Mouse (Mus musculus) kidney, embryonic 14.5 days (tissue): ENCODE data around the gene Timm23. TPM values are rescaled to one million over a fixed set of nuclear protein-coding genes. Genes with fewer than 3 reads are reported as not detected.
"Not testable (repeated sequence)": the region's sequence is repeated elsewhere in the genome, so short reads cannot be mapped to it uniquely, and the experiment has no call there.

Experiments
- ATAC-seq: fragments of 200-750 bp; cut with Nextera tagmentation; 2 replicates; pipeline ENCODE4 v1.8.0; 2017; ENCODE audit warnings: moderate number of reproducible peaks, mild to moderate bottlenecking, moderate TSS enrichment, moderate library complexity; ENCODE audit not compliant: low FRiP score, low TSS enrichment
- H3K27ac ChIP-seq: fragments of 300-500 bp; sonication (generic); 2 replicates; pipeline ENCODE4 v1.5.1; 2014; ENCODE audit warnings: low read depth, mild to moderate bottlenecking, low read length, moderate library complexity, mixed read lengths
- H3K27me3 ChIP-seq: fragments of 300-500 bp; sonication (generic); 2 replicates; pipeline ENCODE4 v1.6.1; 2014; ENCODE audit warnings: mild to moderate bottlenecking, low read length; ENCODE audit not compliant: control insufficient read depth, insufficient read depth
- H3K36me3 ChIP-seq: fragments of 300-500 bp; sonication (generic); 2 replicates; pipeline ENCODE4 v1.6.1; 2014; ENCODE audit warnings: low read length, mixed read lengths; ENCODE audit not compliant: control insufficient read depth, insufficient read depth
- H3K4me1 ChIP-seq: fragments of 300-500 bp; sonication (generic); 2 replicates; pipeline ENCODE4 v1.6.1; 2014; ENCODE audit warnings: low read length, mixed read lengths; ENCODE audit not compliant: control insufficient read depth, insufficient read depth
- H3K4me2 ChIP-seq: fragments of 300-500 bp; sonication (generic); replicated peaks from 2 replicates; pipeline ENCODE4 v1.6.1; 2014; ENCODE audit warnings: low read depth, mild to moderate bottlenecking, low read length
- H3K4me3 ChIP-seq: fragments of 300-500 bp; sonication (generic); 2 replicates; pipeline ENCODE4 v1.5.1; 2014; ENCODE audit warnings: mild to moderate bottlenecking, low read length
- H3K9ac ChIP-seq: fragments of 300-500 bp; sonication (generic); 2 replicates; pipeline ENCODE4 v1.6.1; 2014; ENCODE audit warnings: low read depth, mild to moderate bottlenecking, low read length, moderate library complexity
- H3K9me3 ChIP-seq: fragments of 300-500 bp; sonication (generic); 2 replicates; pipeline ENCODE4 v1.6.1; 2016; ENCODE audit warnings: low read length; ENCODE audit not compliant: control insufficient read depth
- WGBS: fragments of 180-500 bp; shearing (Covaris S2); extraction: QIAGEN DNeasy Blood & Tissue Kit; methylation state at CpG from one replicate; pipeline ENCODE4 v1.1.7; 2014; 5-methylcytosine and 5-hydroxymethylcytosine counted together
- polyA plus RNA-seq: library from polyadenylated mRNA; unstranded; fragments of >200 nt; fragmentation: Nextera tagmentation; extraction: Ambion mirVana; gene quantifications from 2 replicates; pipeline ENCODE4 v1.2.1, GENCODE M21; 2014

Timm23 gene
- 324 and 335 TPM in 2 replicates for polyA plus RNA-seq

DNA sequence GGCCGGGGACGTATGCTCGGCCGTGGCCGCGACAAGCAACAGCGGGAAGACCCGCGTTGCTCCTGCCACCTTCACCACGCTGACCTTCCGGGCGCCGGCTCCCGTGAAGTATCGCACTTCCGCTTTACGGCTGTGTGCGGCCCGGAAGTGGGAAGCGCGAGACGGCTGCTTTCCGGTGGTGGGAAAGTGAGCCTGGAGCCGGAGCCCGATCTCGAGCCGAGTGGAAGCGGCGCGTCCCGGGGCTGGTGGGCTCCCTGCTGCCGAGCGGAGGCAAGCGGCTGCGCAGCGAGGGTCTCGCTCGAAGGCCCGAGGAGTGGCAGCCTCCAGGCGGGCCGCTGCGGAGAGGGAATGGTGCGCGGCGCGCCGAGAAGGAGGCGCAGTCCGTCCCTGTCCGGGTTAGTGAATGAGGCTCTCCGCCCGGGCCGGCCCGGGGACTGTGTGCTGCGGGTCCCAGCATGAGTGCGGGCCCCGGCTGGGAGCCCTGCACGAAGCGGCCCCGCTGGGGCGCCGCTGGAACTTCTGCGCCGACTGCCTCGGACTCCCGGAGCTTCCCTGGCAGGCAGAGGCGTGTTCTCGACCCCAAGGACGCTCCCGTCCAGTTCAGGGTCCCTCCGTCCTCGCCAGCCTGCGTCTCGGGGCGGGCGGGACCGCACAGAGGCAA is at the start of gene Timm23, which contains the start of gene Parg:
TSS of gene Timm23 (minus strand) at position 108 of the 661 bp plus-strand sequence.
TSS of gene Parg (plus strand) at position 159 of the 661 bp plus-strand sequence.
- peak within 1 kb of the TSS; percentile 82 for H3K4me2 ChIP-seq
- peak within 1 kb of the TSS; percentile 91 for H3K9ac ChIP-seq
- H3K27ac ChIP-seq, result peak within 1 kb of the TSS; percentile 63; the same call in 1 of the 2 replicates
- H3K36me3 ChIP-seq, result peaks cover 22% of the 10 kb centered on the region
- H3K9me3 ChIP-seq, result no peaks in the 10 kb centered on the region
- peak; percentile 96 for ATAC-seq
- H3K4me1 ChIP-seq, result peaks cover 15% of the 10 kb centered on the region; the same call in 1 of the 2 replicates
- no peaks in the 10 kb centered on the region for H3K27me3 ChIP-seq
- H3K4me3 ChIP-seq, result peak within 1 kb of the TSS; percentile 88
- WGBS, result under 1% methylated on average over 59 of the region's 77 CpGs

DNA sequence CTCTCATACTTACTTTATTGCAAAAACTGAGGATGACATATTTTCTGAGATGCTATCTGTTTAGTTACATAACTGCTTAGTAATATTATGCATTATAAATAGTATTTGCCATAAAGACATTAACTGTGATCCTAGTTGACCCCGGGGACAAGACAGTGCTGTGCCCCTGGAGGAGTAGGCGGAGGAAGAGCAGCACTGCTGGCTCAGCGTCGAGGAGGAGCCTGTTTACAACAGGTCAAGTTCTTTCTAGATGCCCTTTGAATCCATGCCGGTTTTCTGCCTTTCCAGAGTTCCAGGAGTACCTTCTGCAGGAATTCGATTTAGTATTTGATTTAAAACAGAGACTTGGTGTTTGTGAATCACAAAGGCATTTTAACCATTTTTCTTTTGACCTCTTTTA is 47.9 kb upstream of the Timm23 start:
- H3K27ac ChIP-seq, result no peak overlapping the region
- no peak for ATAC-seq

GRCm38 (mm10) chr14:32246019-32246418 is 44.3 kb upstream of the Timm23 start:
- peak; percentile 35; the same call in 1 of the 2 replicates for ATAC-seq
- no peak overlapping the region for H3K4me2 ChIP-seq
- peaks cover 17% of the 10 kb centered on the region for H3K36me3 ChIP-seq
- no peak overlapping the region for H3K9ac ChIP-seq
- H3K27me3 ChIP-seq, result no peaks in the 10 kb centered on the region
- H3K4me3 ChIP-seq, result no peak overlapping the region
- no peaks in the 10 kb centered on the region for H3K9me3 ChIP-seq
- no peak overlapping the region for H3K27ac ChIP-seq
- 29% methylated on average over 2 of the region's 2 CpGs for WGBS
- no peaks in the 10 kb centered on the region for H3K4me1 ChIP-seq

More for the DNA sequence above, 47.9 kb upstream of the Timm23 start:
- H3K9ac ChIP-seq, result no peak overlapping the region
- no peaks in the 10 kb centered on the region for H3K27me3 ChIP-seq
- H3K4me2 ChIP-seq, result no peak overlapping the region
- H3K36me3 ChIP-seq, result peaks cover 9% of the 10 kb centered on the region; the same call in 1 of the 2 replicates
- WGBS, result 81% methylated on average over 6 of the region's 6 CpGs
- no peak overlapping the region for H3K4me3 ChIP-seq
- H3K4me1 ChIP-seq, result no peaks in the 10 kb centered on the region
- no peaks in the 10 kb centered on the region for H3K9me3 ChIP-seq

GRCm38 (mm10) chr14:32242401-32242800 is 40.7 kb upstream of the Timm23 start:
- peaks cover 32% of the 10 kb centered on the region for H3K36me3 ChIP-seq
- H3K4me1 ChIP-seq, result no peaks in the 10 kb centered on the region
- no peak overlapping the region for H3K27ac ChIP-seq
- no peak overlapping the region for H3K4me2 ChIP-seq
- no peak for ATAC-seq
- no peaks in the 10 kb centered on the region for H3K27me3 ChIP-seq
- 74% methylated on average over 4 of the region's 4 CpGs for WGBS
- H3K4me3 ChIP-seq, result no peak overlapping the region
- H3K9ac ChIP-seq, result no peak overlapping the region
- no peaks in the 10 kb centered on the region for H3K9me3 ChIP-seq

DNA sequence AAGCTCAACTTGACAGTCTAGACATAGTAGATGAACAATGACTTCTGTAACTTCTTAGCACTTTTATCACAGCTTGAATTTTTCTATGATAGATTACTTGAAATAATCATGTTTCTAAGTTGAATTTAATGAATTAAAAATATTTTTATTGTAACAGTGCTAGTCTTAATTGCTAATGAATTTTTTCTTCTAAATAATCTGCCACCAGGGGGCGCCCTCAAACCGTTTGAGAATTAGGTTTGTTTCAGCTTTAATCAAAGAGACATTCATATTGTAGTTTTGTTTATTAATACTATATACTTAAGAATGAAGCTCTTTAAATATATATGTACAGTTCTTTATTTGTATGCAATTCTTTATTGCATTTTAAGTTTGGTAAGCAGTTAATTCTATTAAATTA is 27.3 kb upstream of the Timm23 start:
- H3K27me3 ChIP-seq, result no peaks in the 10 kb centered on the region
- no peak overlapping the region for H3K9ac ChIP-seq
- ATAC-seq, result no peak
- no peak overlapping the region for H3K4me2 ChIP-seq
- no peaks in the 10 kb centered on the region for H3K9me3 ChIP-seq
- H3K27ac ChIP-seq, result no peak overlapping the region
- no peaks in the 10 kb centered on the region; the same call in 1 of the 2 replicates for H3K36me3 ChIP-seq
- 0% methylated on average over 2 of the region's 2 CpGs for WGBS
- no peak overlapping the region for H3K4me3 ChIP-seq
- H3K4me1 ChIP-seq, result no peaks in the 10 kb centered on the region

DNA sequence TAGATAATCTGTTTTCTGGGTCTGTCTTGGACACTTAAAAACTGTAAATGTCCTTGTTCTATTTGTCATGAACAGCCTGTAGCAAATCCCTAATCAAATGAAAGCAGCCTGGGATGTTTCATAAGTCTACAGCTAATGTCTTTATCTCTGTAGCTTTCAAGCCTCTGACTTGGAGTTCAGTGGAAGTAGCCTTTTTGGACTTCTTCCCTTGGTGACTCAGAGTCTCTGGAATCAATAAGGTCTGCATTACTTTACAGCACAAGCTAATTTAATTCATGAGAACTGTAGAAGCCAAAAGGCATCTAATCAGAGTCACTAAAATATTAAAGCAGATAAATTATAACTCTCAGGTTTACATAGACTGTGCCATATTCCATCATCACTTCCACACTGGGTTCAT is 24.9 kb upstream of the Timm23 start:
- no peak overlapping the region for H3K9ac ChIP-seq
- peaks cover 3% of the 10 kb centered on the region; the same call in 1 of the 2 replicates for H3K36me3 ChIP-seq
- H3K9me3 ChIP-seq, result no peaks in the 10 kb centered on the region
- no peak overlapping the region for H3K4me2 ChIP-seq
- no peak overlapping the region for H3K27ac ChIP-seq
- no peak overlapping the region for H3K4me3 ChIP-seq
- H3K27me3 ChIP-seq, result no peaks in the 10 kb centered on the region
- ATAC-seq, result no peak
- H3K4me1 ChIP-seq, result no peaks in the 10 kb centered on the region

DNA sequence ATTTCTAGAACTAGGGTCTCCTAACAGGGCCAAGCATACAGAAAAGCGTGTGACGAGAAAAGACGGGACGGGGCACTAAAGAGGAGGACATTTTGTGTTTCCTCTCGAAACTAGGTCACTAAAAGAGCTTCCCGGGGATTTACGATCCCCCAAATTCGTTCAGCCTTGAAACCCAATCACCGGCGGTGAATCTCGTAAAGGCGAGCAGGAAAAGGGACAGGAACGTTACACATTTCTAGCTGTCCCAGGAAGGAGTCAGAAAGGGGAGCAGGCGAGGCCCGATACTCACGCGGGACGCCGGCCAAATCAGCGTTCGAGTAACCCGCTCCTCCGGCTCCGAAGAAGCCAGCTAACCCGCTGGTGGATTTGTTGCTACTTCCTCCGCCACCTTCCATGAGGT is 344 bp downstream of the Timm23 start:
- peak; percentile 22; the same call in 1 of the 2 replicates for ATAC-seq
- peaks cover 26% of the 10 kb centered on the region for H3K36me3 ChIP-seq
- peaks cover 15% of the 10 kb centered on the region; the same call in 1 of the 2 replicates for H3K4me1 ChIP-seq
- H3K9ac ChIP-seq, result peak overlapping the region; percentile 91
- H3K4me3 ChIP-seq, result peak overlapping the region; percentile 88
- peak overlapping the region; percentile 62; the same call in 1 of the 2 replicates for H3K27ac ChIP-seq
- H3K9me3 ChIP-seq, result no peaks in the 10 kb centered on the region
- no peaks in the 10 kb centered on the region for H3K27me3 ChIP-seq
- 1% methylated on average over 26 of the region's 26 CpGs for WGBS
- peak overlapping the region; percentile 69 for H3K4me2 ChIP-seq

GRCm38 (mm10) chr14:32193557-32193956 is 8.1 kb downstream of the Timm23 start:
- peaks cover 68% of the 10 kb centered on the region for H3K36me3 ChIP-seq
- H3K27me3 ChIP-seq, H3K27ac ChIP-seq, H3K9ac ChIP-seq, H3K4me2 ChIP-seq, H3K9me3 ChIP-seq, H3K4me1 ChIP-seq, H3K4me3 ChIP-seq, ATAC-seq: not testable (repeated sequence)
- WGBS, result 86% methylated on average over 5 of the region's 5 CpGs

GRCm38 (mm10) chr14:32192437-32192836 is 9.3 kb downstream of the Timm23 start:
- Histone ChIP-seq H3K36me3 (peaks cover 70% of the 10 kb centered on the region), H3K4me2 (no peak overlapping the region), H3K9me3 (no peaks in the 10 kb centered on the region), H3K27me3 (no peaks in the 10 kb centered on the region), H3K27ac (no peak overlapping the region), H3K4me3 (no peak overlapping the region), H3K4me1 (no peaks in the 10 kb centered on the region), H3K9ac (no peak overlapping the region)
- 52% methylated on average over 3 of the region's 3 CpGs for WGBS
- ATAC-seq, result no peak
